Mouse (Mus musculus): ENCODE measurements around the gene Agtr1b.

Gene Agtr1b

GRCm38 (mm10) chr3:20366558-20367522 lies at the start of gene Agtr1b:
Gene Agtr1b, minus strand, starts transcription at chr3:20367177.
- no peak for DNase-seq (ENCODE audit: extremely low spot score, low read depth, low spot score)

GRCm38 (mm10) chr3:20353598-20353997 lies 13.4 kb downstream of the Agtr1b start:
- DNase-seq (ENCODE audit: extremely low spot score, low read depth, low spot score): no peak

DNA sequence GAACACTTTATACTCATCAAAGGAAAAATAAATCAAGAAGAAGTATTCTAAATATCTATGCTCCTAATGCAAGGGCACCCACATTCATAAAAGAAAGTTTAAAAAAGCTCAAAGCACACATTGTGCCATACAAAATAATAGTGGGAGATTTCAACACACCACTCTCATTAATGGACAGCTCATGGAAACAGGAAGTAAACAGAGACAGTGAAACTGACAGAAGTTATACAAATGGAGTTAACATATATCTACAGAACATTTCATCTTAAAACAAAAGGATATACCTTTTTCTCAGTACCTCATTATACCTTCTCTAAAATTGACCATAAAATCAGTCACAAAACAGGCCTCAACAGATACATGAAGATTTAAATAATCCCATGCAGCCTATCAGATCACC lies 18.8 kb downstream of the Agtr1b start:
- no peak for DNase-seq (ENCODE audit: extremely low spot score, low read depth, low spot score)

DNA sequence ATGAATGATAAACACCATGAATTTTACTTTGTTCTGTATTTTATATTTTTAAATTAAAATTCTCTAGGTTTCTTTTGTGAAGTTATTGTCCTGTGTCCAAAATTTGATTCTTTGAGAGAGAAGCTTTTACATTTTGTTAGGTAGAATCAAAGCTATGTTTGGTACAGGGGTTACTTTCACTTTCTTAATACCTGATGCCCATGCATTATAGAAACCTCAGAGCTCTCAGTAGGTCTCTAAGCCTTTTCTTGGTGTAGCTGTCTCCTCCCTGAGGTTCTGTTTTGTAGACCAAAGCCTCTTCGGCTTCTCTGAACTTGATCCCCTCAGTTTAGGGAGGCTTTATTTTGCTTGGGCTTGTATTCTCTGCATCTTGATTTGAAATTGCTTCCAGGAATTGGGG lies 26.6 kb downstream of the Agtr1b start:
- no peak for DNase-seq (ENCODE audit: extremely low spot score, low read depth, low spot score)

GRCm38 (mm10) chr3:20334681-20335080 lies 32.3 kb downstream of the Agtr1b start:
- no peak for DNase-seq (ENCODE audit: extremely low spot score, low read depth, low spot score)

DNA sequence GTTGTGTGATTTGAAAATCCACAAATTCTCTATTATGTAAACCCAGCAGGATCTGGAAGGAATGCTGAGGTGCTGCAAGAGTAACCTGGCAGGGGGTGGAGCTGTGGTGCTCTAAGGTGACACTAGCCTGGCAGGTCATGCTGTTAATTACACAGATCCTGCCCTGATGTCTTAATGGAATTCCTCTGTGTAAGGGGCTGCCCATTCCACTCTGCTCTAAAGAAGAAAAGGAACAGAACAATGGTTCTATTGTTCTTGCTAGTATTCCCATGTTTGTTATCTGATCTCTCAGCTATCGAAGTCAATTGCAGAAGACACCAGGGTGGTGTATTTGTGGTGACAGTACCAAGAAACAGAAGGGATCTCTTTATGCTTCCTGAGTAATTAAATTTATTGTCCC lies 49.7 kb downstream of the Agtr1b start:
- no peak for DNase-seq (ENCODE audit: extremely low spot score, low read depth, low spot score)

GRCm38 (mm10) chr3:20309142-20309541 lies 57.8 kb downstream of the Agtr1b start:
- no peak for DNase-seq (ENCODE audit: extremely low spot score, low read depth, low spot score)

DNA sequence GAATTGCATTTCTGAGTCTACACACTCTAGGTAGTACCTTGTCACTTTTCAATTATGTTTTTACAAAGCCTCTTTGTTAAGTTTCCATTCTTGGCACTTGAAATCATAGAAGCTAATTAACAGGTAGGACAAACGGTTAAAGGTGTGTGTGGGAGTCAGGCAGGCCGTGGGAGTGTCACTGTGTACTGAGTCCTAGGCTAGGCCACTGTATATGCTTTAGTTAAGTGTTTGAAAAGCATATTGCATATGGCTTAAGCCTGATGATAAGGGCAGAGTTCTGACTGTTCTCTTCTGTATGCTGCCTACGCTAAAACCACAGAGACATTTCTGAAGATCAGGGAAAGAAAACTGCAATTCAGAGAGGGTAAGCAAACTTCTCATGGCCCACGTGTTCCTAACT lies 59.7 kb downstream of the Agtr1b start:
- DNase-seq (ENCODE audit: extremely low spot score, low read depth, low spot score): no peak

DNA sequence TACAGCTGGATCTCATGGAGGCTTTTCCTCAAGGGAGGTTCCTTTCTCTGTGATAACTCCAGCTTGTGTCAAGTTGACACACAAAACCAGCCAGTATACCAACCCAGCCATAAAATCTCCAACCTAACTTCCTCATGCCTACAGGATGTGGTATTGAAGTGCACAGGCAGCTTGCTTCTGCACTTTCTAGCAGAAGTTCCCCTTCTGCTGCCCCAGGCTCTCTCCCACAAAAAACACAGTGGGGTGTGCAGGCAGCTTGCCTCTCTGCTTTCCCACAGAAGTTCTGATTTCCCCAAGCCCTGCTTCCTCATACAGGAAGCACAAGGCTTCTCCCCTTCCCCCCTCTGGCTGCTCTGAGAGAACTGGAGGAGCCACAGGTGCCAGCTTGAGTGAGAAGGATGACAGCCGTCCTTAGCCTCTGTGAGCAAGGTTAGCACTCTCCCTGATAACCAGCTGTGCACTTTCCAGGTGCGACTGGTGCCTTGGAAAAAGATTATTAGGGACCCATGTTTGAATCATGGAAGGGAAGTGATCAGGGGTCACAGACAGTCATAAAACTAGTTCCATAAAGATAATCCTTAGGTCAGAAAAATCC lies 62.1 kb downstream of the Agtr1b start:
- no peak for DNase-seq (ENCODE audit: extremely low spot score, low read depth, low spot score)

GRCm38 (mm10) chr3:20295546-20295945 lies 71.4 kb downstream of the Agtr1b start:
- no peak for DNase-seq (ENCODE audit: extremely low spot score, low read depth, low spot score)

DNA sequence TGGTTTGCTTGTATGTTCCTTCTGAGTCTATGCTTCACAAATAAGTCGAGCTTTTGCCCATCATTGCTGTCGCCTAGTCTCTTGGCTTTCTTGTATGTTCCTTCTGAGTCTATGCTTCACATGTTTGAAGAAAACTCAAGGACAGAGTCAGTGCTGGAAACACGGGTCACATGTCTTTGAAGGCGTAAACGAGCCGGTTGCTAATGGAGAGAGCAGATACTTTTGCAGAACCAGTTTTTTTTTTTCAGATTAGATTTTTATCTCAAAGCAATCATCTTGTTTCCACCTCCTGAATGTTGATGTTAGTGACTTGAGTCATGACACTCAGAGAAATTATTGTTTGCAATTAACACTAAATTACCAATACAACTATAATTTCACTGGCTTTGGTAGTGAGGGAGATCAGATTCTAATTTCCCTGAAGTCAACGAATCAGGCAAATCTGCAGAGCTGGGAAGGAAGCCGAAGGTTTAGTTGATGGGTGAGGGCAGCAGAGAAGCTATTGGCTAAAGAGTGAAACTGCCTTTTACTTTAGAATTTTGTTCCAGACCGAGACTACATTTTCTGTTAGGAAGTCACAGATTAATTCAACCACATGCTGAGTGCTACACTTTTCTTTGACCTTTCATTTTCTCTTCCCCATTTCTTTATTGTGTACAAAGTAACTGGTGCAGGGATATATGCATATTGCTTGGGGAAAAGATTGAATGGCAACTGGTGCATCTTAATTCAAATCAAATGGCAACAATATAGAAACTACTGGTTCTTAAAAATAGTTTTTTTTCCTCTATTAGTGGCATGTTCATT lies 72.2 kb downstream of the Agtr1b start:
- no peak for DNase-seq (ENCODE audit: extremely low spot score, low read depth, low spot score)

DNA sequence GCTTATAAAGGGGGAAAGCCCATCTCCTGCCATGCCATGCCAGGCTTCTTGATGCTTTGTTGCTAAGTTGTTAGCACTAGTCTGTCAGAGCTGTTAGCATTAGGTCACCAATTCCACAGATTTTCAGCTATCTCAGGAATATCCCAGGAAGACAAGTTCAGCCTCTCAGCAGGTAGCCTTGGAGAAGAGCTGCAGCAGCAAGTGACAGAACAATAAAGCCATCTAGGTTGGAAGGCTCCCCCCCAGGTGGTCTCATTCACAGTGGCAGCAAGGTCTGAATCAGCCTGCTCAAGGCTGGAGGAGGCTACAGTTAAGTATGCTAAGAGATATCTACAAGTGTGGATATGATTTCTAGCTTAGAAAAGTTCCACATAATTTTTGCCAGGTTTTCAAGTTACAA lies 75.6 kb downstream of the Agtr1b start:
- DNase-seq (ENCODE audit: extremely low spot score, low read depth, low spot score): no peak

- DNase-seq (ENCODE audit: extremely low spot score, low read depth, low spot score): no peak
Observed at GRCm38 (mm10) chr3:20288761-20289160, 78.2 kb downstream of the Agtr1b start.

- no peak for DNase-seq (ENCODE audit: extremely low spot score, low read depth, low spot score)
Observed at GRCm38 (mm10) chr3:20281796-20282195, 85.2 kb downstream of the Agtr1b start.

DNA sequence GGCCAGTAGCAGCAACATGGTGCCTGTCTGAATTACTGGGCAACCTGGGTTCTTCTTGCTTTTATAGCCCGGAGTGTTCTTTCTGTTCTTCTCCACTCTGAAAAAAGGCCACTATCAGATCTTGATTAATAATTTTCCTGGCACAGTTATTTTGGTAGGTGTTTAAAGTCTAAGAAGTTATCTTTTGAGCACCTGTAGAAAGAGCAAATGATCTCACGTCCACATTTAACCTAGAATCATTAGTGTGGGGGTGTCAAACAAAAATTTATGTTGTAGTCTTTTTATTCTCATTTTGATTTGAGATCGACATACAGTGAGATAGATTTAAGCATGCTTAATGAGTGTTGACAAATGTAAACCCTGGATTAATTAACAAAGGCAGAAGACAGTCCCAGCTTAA lies 91.3 kb downstream of the Agtr1b start, which contains the start of gene Cpb1:
Cpb1 (minus strand) TSS at position 101 of the 400 bp plus-strand sequence.
- DNase-seq (ENCODE audit: extremely low spot score, low read depth, low spot score): no peak

All from hindlimb bud, embryonic 11.5 days (tissue).